Mouse (Mus musculus): ENCODE measurements around the gene Plxnb1.

- TF ChIP-seq CTCF (IDR thresholded peaks at IDR 0.05; ENCODE audit: low read depth, low read length) (no peak), POLR2A (IDR thresholded peaks at IDR 0.05; ENCODE audit: borderline replicate concordance, low read depth, low read length) (no peak)
Observed at GRCm38 (mm10) chr9:109098366-109098765, 3.2 kb downstream of the Plxnb1 start.
